Mouse (Mus musculus): Measurements from ENCODE around the gene Ttn. TPM values are rescaled to one million over a fixed set of nuclear protein-coding genes. Genes with fewer than 3 reads are reported as not detected.

Ttn gene
- polyA plus RNA-seq, 1 experiment, result 0.12 TPM

DNA sequence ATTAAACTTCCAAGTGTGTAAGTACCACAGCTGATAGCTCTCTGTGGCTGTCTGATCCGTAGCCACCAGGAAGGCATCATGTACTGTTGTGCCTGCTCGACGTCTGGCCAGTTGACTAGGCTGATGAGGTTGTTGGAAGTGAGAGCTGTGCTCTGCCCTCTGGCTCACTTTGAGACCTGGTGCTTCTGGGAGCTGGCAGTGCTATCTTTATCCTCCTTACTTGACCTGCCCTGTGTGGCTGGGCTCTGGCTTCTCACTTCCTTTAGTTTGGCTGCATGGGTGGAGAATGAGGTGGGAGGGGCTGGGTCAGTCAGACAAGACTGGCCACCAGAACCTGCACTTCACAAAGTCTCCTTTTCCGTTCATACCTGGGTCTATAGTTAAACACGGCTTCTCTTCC is 16.0 kb upstream of the Ttn start:
- H3K27me3 ChIP-seq (ENCODE audit: control insufficient read depth, insufficient read depth, low read length), result no peaks in the 10 kb centered on the region
- no peak overlapping the region for H3K27ac ChIP-seq (ENCODE audit: insufficient read depth, low read length)
- no peaks in the 10 kb centered on the region for H3K4me1 ChIP-seq (ENCODE audit: control insufficient read depth, insufficient read depth, insufficient read length)
- 73% methylated on average over 5 of the region's 5 CpGs for WGBS
- DNase-seq (ENCODE audit: low read depth in 1 of 2, low spot score in 2 of 2), result no peak
- TF ChIP-seq POLR2A (IDR thresholded peaks at IDR 0.05; ENCODE audit: low read depth, low read length) (no peak), CTCF (IDR thresholded peaks at IDR 0.05; ENCODE audit: extremely low read depth, insufficient read depth, insufficient read length, insufficient replicate concordance) (no peak)
- no peaks in the 10 kb centered on the region for H3K36me3 ChIP-seq (ENCODE audit: control insufficient read depth, insufficient read depth, low read length)
- no peak overlapping the region for H3K4me3 ChIP-seq (ENCODE audit: extremely low read depth, insufficient read depth, insufficient read length)

DNA sequence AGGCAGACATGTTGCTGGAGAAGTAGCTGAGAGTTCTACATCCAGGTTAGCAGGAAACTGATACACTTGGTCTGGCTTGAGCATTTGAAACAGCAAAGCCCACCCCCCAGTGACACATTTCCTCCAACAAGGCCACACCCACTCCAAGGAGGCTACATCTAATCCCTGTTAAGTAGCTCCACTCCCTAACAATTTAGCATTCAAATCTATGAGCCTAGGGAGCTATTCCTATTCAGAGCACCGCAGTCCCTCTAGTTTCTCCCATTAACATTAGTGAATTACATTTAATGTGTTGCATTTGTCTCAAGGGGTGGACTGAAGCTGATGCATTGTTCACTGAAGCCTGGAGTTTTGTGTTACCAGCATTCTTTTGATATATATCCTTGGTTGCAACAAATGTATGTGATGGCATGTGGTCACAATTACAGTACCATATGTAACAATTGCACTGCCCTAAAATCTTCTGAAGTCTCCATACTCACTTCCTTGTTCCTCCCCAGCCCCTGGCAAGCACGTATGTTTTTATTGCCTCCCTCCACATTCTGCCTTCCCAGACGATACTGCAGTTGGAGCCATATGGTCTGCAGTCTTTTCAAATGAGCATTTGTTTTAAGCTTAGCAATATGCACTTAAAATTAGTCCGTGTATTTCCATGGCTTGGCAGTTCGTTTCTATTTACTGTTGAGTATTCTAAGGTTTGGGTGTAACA is 10.3 kb upstream of the Ttn start:
- Histone ChIP-seq H3K27ac (ENCODE audit: insufficient read depth, low read length) (no peak overlapping the region), H3K36me3 (ENCODE audit: control insufficient read depth, insufficient read depth, low read length) (no peaks in the 10 kb centered on the region), H3K4me1 (ENCODE audit: control insufficient read depth, insufficient read depth, insufficient read length) (no peaks in the 10 kb centered on the region), H3K4me3 (ENCODE audit: extremely low read depth, insufficient read depth, insufficient read length) (no peak overlapping the region), H3K27me3 (ENCODE audit: control insufficient read depth, insufficient read depth, low read length) (no peaks in the 10 kb centered on the region)
- no peak for TF ChIP-seq CTCF (IDR thresholded peaks at IDR 0.05; ENCODE audit: extremely low read depth, insufficient read depth, insufficient read length, insufficient replicate concordance)
- no peak for TF ChIP-seq POLR2A (IDR thresholded peaks at IDR 0.05; ENCODE audit: low read depth, low read length)
- no peak for DNase-seq (ENCODE audit: low read depth in 1 of 2, low spot score in 2 of 2)
- 81% methylated on average over 5 of the region's 5 CpGs for WGBS

DNA sequence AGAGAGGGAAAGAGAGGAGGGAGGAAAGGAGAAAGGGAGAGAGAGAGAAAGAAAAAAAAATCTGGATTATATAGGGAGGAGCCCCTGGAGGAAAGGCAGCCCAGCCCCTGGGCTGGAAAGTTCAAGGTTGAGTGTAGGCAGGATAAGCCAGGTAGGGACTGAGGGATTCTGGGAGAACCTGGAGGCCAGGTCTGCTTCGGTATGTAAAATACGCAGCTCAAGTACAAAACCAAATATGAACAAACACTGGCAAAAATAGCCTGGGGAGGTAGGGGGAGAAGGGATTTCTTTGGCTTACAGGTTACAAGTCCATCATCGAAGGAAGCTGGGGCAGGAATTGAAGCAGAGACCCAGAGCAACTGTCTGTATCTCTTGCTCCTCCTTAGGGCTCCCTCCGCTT is 5.0 kb upstream of the Ttn start:
- DNase-seq (ENCODE audit: low read depth in 1 of 2, low spot score in 2 of 2), result no peak
- TF ChIP-seq CTCF (IDR thresholded peaks at IDR 0.05; ENCODE audit: extremely low read depth, insufficient read depth, insufficient read length, insufficient replicate concordance), result no peak
- TF ChIP-seq POLR2A (IDR thresholded peaks at IDR 0.05; ENCODE audit: low read depth, low read length), result no peak
- no peaks in the 10 kb centered on the region for H3K4me1 ChIP-seq (ENCODE audit: control insufficient read depth, insufficient read depth, insufficient read length)
- H3K27me3 ChIP-seq (ENCODE audit: control insufficient read depth, insufficient read depth, low read length), result no peaks in the 10 kb centered on the region
- no peak overlapping the region for H3K4me3 ChIP-seq (ENCODE audit: extremely low read depth, insufficient read depth, insufficient read length)
- no peak overlapping the region for H3K27ac ChIP-seq (ENCODE audit: insufficient read depth, low read length)
- 91% methylated on average over 4 of the region's 4 CpGs for WGBS
- no peaks in the 10 kb centered on the region for H3K36me3 ChIP-seq (ENCODE audit: control insufficient read depth, insufficient read depth, low read length)

DNA sequence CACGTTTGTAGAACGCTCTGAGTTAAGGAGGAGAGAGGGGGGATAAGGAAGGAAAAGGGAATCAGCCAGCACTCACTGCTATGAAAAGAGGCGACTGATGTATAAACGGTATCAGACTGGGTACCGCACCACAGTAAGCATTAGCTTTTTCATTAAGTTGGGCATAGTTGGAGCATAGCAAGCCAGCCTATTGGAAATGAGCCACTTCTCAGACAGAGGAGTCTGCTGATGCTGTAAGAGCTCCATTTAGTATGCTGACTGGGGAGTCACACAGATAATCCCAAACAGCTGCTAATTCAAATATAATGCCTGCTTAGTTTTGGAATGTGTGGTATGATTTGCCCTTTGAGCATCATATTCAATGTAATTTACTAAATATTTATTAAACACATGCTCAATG is 2.0 kb upstream of the Ttn start:
- no peak overlapping the region for H3K4me3 ChIP-seq (ENCODE audit: extremely low read depth, insufficient read depth, insufficient read length)
- H3K4me1 ChIP-seq (ENCODE audit: control insufficient read depth, insufficient read depth, insufficient read length), result no peaks in the 10 kb centered on the region
- DNase-seq (ENCODE audit: low read depth in 1 of 2, low spot score in 2 of 2), result no peak
- no peak for TF ChIP-seq POLR2A (IDR thresholded peaks at IDR 0.05; ENCODE audit: low read depth, low read length)
- no peak for TF ChIP-seq CTCF (IDR thresholded peaks at IDR 0.05; ENCODE audit: extremely low read depth, insufficient read depth, insufficient read length, insufficient replicate concordance)
- H3K27me3 ChIP-seq (ENCODE audit: control insufficient read depth, insufficient read depth, low read length), result no peaks in the 10 kb centered on the region
- no peaks in the 10 kb centered on the region for H3K36me3 ChIP-seq (ENCODE audit: control insufficient read depth, insufficient read depth, low read length)
- WGBS, result 92% methylated on average over 5 of the region's 5 CpGs
- H3K27ac ChIP-seq (ENCODE audit: insufficient read depth, low read length), result no peak overlapping the region

DNA sequence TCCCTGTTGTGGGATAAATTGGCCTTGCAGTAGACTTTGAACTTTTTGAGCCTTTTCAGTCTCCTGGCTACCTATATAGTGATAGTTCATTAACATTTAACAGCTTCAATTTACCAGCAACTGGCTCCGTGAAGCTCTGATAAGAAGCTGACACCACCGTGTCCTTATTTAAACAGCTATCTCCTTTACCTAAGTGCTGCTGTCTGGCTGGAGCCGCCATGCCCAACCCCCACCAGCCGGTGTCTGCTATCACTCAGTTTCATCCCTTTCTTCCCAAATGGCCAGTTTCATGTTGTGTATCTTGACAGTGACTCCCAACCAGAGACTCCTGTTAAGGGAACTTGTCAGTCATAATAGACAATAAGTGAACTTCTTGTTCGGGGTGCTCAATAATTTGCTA is 1.3 kb upstream of the Ttn start:
- H3K27me3 ChIP-seq (ENCODE audit: control insufficient read depth, insufficient read depth, low read length), result no peaks in the 10 kb centered on the region
- DNase-seq (ENCODE audit: low read depth in 1 of 2, low spot score in 2 of 2), result no peak
- no peak overlapping the region for H3K27ac ChIP-seq (ENCODE audit: insufficient read depth, low read length)
- H3K4me1 ChIP-seq (ENCODE audit: control insufficient read depth, insufficient read depth, insufficient read length), result no peaks in the 10 kb centered on the region
- H3K4me3 ChIP-seq (ENCODE audit: extremely low read depth, insufficient read depth, insufficient read length), result no peak overlapping the region
- 62% methylated on average over 5 of the region's 5 CpGs for WGBS
- no peaks in the 10 kb centered on the region for H3K36me3 ChIP-seq (ENCODE audit: control insufficient read depth, insufficient read depth, low read length)
- TF ChIP-seq CTCF (IDR thresholded peaks at IDR 0.05; ENCODE audit: extremely low read depth, insufficient read depth, insufficient read length, insufficient replicate concordance) (no peak), POLR2A (IDR thresholded peaks at IDR 0.05; ENCODE audit: low read depth, low read length) (no peak)

DNA sequence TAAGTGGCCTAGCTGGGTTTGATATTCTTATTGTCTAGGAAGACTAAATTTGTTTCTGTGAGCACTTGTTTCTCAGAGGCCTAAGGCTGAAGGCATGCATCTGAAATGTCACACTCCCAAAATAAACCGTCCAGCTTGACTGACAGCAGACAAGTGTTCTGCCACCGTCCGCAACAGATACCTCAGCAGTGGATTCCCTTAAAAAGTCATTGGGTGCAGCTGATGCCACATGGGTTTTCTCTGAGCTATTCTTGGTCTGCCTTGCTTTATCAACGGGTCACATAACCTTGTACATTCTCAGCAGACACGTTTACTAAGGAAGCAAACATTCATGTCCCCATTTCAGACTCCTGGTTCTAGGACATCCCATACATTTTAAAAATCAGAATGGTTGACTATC is 630 bp downstream of the Ttn start:
- no peaks in the 10 kb centered on the region for H3K27me3 ChIP-seq (ENCODE audit: control insufficient read depth, insufficient read depth, low read length)
- TF ChIP-seq CTCF (IDR thresholded peaks at IDR 0.05; ENCODE audit: extremely low read depth, insufficient read depth, insufficient read length, insufficient replicate concordance) (no peak), POLR2A (IDR thresholded peaks at IDR 0.05; ENCODE audit: low read depth, low read length) (no peak)
- H3K4me3 ChIP-seq (ENCODE audit: extremely low read depth, insufficient read depth, insufficient read length), result no peak overlapping the region
- DNase-seq (ENCODE audit: low read depth in 1 of 2, low spot score in 2 of 2), result no peak
- 79% methylated on average over 5 of the region's 5 CpGs for WGBS
- H3K27ac ChIP-seq (ENCODE audit: insufficient read depth, low read length), result no peak overlapping the region
- no peaks in the 10 kb centered on the region for H3K4me1 ChIP-seq (ENCODE audit: control insufficient read depth, insufficient read depth, insufficient read length)
- no peaks in the 10 kb centered on the region for H3K36me3 ChIP-seq (ENCODE audit: control insufficient read depth, insufficient read depth, low read length)

DNA sequence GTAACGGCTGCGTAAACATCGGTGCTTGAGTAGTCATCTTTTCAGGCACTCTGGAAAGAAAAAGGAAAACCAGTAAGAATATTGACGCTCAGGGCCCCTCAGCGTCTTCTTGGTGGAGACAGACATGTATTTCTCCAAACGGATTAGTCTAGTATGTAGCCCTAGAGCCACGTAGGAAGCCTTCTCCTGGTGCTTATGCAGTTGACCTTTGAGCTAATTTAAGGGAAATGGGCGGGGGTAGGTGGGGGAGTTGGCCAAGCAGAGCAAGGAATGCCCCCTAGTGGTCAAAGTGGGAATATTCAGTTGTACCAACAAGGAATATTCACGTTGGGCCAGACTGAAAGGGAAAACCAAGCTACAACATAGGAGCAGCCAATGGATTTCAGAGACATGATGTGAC is 2.2 kb downstream of the Ttn start:
- H3K4me3 ChIP-seq (ENCODE audit: extremely low read depth, insufficient read depth, insufficient read length), result no peak overlapping the region
- no peaks in the 10 kb centered on the region for H3K27me3 ChIP-seq (ENCODE audit: control insufficient read depth, insufficient read depth, low read length)
- no peak for DNase-seq (ENCODE audit: low read depth in 1 of 2, low spot score in 2 of 2)
- no peaks in the 10 kb centered on the region for H3K4me1 ChIP-seq (ENCODE audit: control insufficient read depth, insufficient read depth, insufficient read length)
- no peak overlapping the region for H3K27ac ChIP-seq (ENCODE audit: insufficient read depth, low read length)
- no peaks in the 10 kb centered on the region for H3K36me3 ChIP-seq (ENCODE audit: control insufficient read depth, insufficient read depth, low read length)
- 53% methylated on average over 9 of the region's 9 CpGs for WGBS
- TF ChIP-seq POLR2A (IDR thresholded peaks at IDR 0.05; ENCODE audit: low read depth, low read length) (no peak), CTCF (IDR thresholded peaks at IDR 0.05; ENCODE audit: extremely low read depth, insufficient read depth, insufficient read length, insufficient replicate concordance) (no peak)

All from spleen, adult 2 months (tissue).